Mouse (Mus musculus) regulatory T cell (primary cell): Measurements from ENCODE around the gene Gm13769.
"Not testable (repeated sequence)": the region's sequence is repeated elsewhere in the genome, so short reads cannot be mapped to it uniquely, and the experiment has no call there.

ENCODE experiments used
- in situ Hi-C: fragments of 300-600 bp; cut with MboI, MseI; formaldehyde crosslinking; loops from one replicate; pipeline ENCODE4 v1.15.1; 2025; ENCODE audit warnings: high pct_unique_total_duplicates

Gene Gm13769

GRCm38 (mm10) chr2:90321900-90322299 is at the start of gene Gm13769:
TSS of gene Gm13769 (plus strand) at chr2:90322200.
- in situ Hi-C loops: loop anchor here (5.0 kb wide), 1 partner anchor 75 kb away; the partner anchor contains the start of gene Olfr1274-ps

- in situ Hi-C loops: no loop called here
These were observed 29.3 kb upstream of the Gm13769 start, which contains the start of gene Olfr1272 for GRCm38 (mm10) chr2:90292741-90293140. TSS of gene Olfr1272 (minus strand) at chr2:90292841.

GRCm38 (mm10) chr2:90346694-90347093 is 24.7 kb downstream of the Gm13769 start:
- in situ Hi-C loops: not testable (repeated sequence)

- in situ Hi-C loops: not testable (repeated sequence)
These were observed 29.0 kb downstream of the Gm13769 start for GRCm38 (mm10) chr2:90351047-90351446.

- in situ Hi-C loops: not testable (repeated sequence)
These were observed 29.5 kb downstream of the Gm13769 start for GRCm38 (mm10) chr2:90351540-90351939.

GRCm38 (mm10) chr2:90359229-90359628 is 37.2 kb downstream of the Gm13769 start:
- in situ Hi-C loops: loop anchor here (5.0 kb wide), 1 partner anchor 78 kb away; no protein-coding TSS in a partner anchor

DNA sequence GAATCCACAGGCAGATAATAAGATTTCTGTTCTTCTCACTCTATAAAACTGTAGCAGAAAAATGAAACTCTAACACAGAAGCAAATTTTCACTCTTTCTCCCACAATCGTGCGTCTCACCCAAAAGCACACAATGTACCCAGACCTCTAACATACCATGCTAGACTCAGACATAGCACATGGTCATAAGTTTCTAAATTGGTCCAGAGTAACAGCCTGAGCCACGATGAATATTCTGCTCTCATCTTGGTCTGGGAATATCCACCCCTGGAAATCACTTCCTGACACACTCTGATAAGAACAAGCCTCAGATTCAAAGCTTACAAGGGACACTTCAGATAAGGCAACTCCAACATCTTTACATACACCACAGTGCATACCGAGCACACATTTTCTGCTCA is 38.2 kb downstream of the Gm13769 start:
- in situ Hi-C loops: not testable (repeated sequence)
